Comparison of ENCODE assay signal across 11 mouse cellular contexts in the genomic region with DNA sequence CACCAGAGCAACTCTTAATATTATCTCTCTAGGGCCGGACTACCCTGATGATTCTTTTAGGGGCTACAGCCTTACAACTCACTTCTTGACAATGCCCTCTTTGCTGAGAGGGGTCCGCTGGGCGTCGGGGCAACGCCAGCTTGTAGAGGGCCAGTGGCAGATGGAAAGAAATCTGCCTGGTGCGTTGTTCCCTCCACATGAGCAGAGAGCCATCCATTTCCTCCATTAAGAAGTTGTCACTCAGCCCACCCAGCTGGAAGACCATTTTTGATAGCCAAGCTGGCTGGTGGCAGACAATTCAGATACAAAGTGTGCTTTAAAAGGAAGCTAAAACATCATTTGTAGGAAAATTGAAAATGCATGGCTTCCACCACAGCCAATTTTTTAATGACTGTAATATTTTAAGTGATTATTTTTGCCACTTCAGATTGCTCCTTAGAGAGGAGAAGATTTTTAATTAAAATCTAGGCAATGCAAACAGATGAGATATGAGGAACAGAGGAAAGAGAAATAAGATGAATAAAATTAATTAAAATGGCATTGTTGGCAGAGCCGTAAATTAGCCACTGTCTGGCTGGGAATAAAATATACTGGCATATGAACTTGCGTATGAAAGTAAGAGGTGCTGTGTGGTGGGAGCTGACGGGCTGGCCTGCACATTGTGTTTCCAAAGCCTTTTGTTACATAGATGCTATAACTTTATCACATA.
DNase-seq lines count a peak whose midpoint lies in the region; ATAC-seq lines count a peak whose summit lies in the region.
"Had no signal": no experiment of that assay in that cellular context is flagged by ENCODE, and none has a peak within 500 bp of the region (broad histone marks: within the 10 kb centered on the region; RNA-seq: fewer than 3 reads in every experiment).

No protein-coding gene starts in this region.

- H3K36me3 ChIP-seq in forebrain, embryonic 16.5 days (ENCODE audit: control insufficient read depth, insufficient read depth): no peaks in the 10 kb centered on the region
- no peaks in the 10 kb centered on the region for H3K36me3 ChIP-seq in neural tube, embryonic 12.5 days
- H3K36me3 ChIP-seq in intestine, embryonic 16.5 days (ENCODE audit: control insufficient read depth, insufficient read depth, low read length): no peaks in the 10 kb centered on the region
- H3K36me3 ChIP-seq: embryonic facial prominence, embryonic 15.5 days had no signal

- H3K4me3 ChIP-seq in forebrain, embryonic 16.5 days (replicated peaks; ENCODE audit: low read length): no peak overlapping the region
- no peak overlapping the region for H3K4me3 ChIP-seq in neural tube, embryonic 12.5 days
- H3K4me3 ChIP-seq in intestine, embryonic 16.5 days (ENCODE audit: low read length): no peak overlapping the region
- H3K4me3 ChIP-seq: embryonic facial prominence, embryonic 15.5 days had no signal

- H3K27ac ChIP-seq in forebrain, embryonic 16.5 days (ENCODE audit: low read length): no peak overlapping the region; the same call in 1 of the 2 replicates
- no peak overlapping the region for H3K27ac ChIP-seq in neural tube, embryonic 12.5 days
- H3K27ac ChIP-seq in intestine, embryonic 16.5 days (ENCODE audit: low read length): no peak overlapping the region
- H3K27ac ChIP-seq: embryonic facial prominence, embryonic 15.5 days had no signal

- H3K9ac ChIP-seq in forebrain, embryonic 16.5 days (replicated peaks; ENCODE audit: low read depth, low read length): no peak overlapping the region
- no peak overlapping the region for H3K9ac ChIP-seq in neural tube, embryonic 12.5 days
- H3K9ac ChIP-seq in intestine, embryonic 16.5 days (ENCODE audit: low read depth, low read length): no peak overlapping the region
- H3K9ac ChIP-seq: embryonic facial prominence, embryonic 15.5 days had no signal

- 26% methylated on average over 9 of the region's 9 CpGs for WGBS in forebrain, embryonic 16.5 days
- 48% methylated on average over 9 of the region's 9 CpGs for WGBS in neural tube, embryonic 12.5 days
- 79% methylated on average over 9 of the region's 9 CpGs for WGBS in intestine, embryonic 16.5 days

- H3K4me1 ChIP-seq in forebrain, embryonic 16.5 days (replicated peaks; ENCODE audit: control insufficient read depth, insufficient read depth, low read length): peaks cover 22% of the 10 kb centered on the region
- no peaks in the 10 kb centered on the region for H3K4me1 ChIP-seq in neural tube, embryonic 12.5 days
- no peaks in the 10 kb centered on the region for H3K4me1 ChIP-seq in intestine, embryonic 16.5 days (ENCODE audit: control insufficient read depth, insufficient read depth, low read length)
- H3K4me1 ChIP-seq: embryonic facial prominence, embryonic 15.5 days had no signal

- H3K9me3 ChIP-seq in forebrain, embryonic 16.5 days (ENCODE audit: control insufficient read depth, low read length): no peaks in the 10 kb centered on the region
- H3K9me3 ChIP-seq in neural tube, embryonic 12.5 days: no peaks in the 10 kb centered on the region
- no peaks in the 10 kb centered on the region for H3K9me3 ChIP-seq in intestine, embryonic 16.5 days (ENCODE audit: control insufficient read depth, low read length)
- H3K9me3 ChIP-seq: embryonic facial prominence, embryonic 15.5 days had no signal

- ATAC-seq in forebrain, embryonic 16.5 days: peak; percentile 78
- ATAC-seq in neural tube, embryonic 12.5 days (ENCODE audit: low FRiP score, low read depth): peak; percentile 65
- ATAC-seq in intestine, embryonic 16.5 days: no peak

- no peak overlapping the region for H3K4me2 ChIP-seq in forebrain, embryonic 16.5 days (ENCODE audit: low read length)
- no peak overlapping the region for H3K4me2 ChIP-seq in neural tube, embryonic 12.5 days (replicated peaks)
- H3K4me2 ChIP-seq in intestine, embryonic 16.5 days (ENCODE audit: low read depth, low read length): no peak overlapping the region
- H3K4me2 ChIP-seq: embryonic facial prominence, embryonic 15.5 days; liver, embryonic 11.5 days had no signal

- peak; percentile 11 for DNase-seq in kidney, postnatal 14 days
- no peak for DNase-seq in kidney, adult 9 months
- peak; percentile 63 for DNase-seq in cerebellum, adult 9-10 months
- no peak for DNase-seq in right cerebral cortex, postnatal 4 days
- no peak for DNase-seq in right cerebral cortex, postnatal 36 days (ENCODE audit: low spot score in 2 of 2)
- DNase-seq: gastrocnemius, postnatal 14 days had no signal

- no peaks in the 10 kb centered on the region for H3K27me3 ChIP-seq in forebrain, embryonic 16.5 days (replicated peaks; ENCODE audit: control insufficient read depth, insufficient read depth, low read length)
- no peaks in the 10 kb centered on the region for H3K27me3 ChIP-seq in neural tube, embryonic 12.5 days (replicated peaks)
- H3K27me3 ChIP-seq in intestine, embryonic 16.5 days (replicated peaks; ENCODE audit: control insufficient read depth, insufficient read depth, low read length): no peaks in the 10 kb centered on the region
- H3K27me3 ChIP-seq: embryonic facial prominence, embryonic 15.5 days had no signal

Comparison
In these comparisons a context has a peak if more than half of its experiments do, and no peak if none do; other contexts are left out.
1. DNase-seq: peak in kidney, postnatal 14 days (single experiment) and cerebellum, adult 9-10 months (single experiment); none in kidney, adult 9 months (single experiment), right cerebral cortex, postnatal 4 days (single experiment) and right cerebral cortex, postnatal 36 days (0 of 2).